Mouse (Mus musculus) inflammation-experienced regulatory T-cells, adult 16 weeks (primary cell): ENCODE results near the gene Hpse2. TPM values are rescaled to one million over a fixed set of nuclear protein-coding genes. Genes with fewer than 3 reads are reported as not detected.

Experiments used
- polyA plus RNA-seq: library from polyadenylated mRNA; unstranded; fragments of 100-300 nt; shearing (Covaris generic); gene quantifications from one replicate; pipeline ENCODE4 v1.2.1, GENCODE M21; 2017

Hpse2 gene
- polyA plus RNA-seq, result not detected

GRCm38 (mm10) chr19:43388017-43388904 is at the start of gene Hpse2:
Gene Hpse2 (minus strand): TSS chr19:43388355.

GRCm38 (mm10) chr19:42779531-42780155 is 608.5 kb downstream of the Hpse2 start, which contains the start of gene Hps1:
Gene Hps1 (minus strand): TSS chr19:42779978.

GRCm38 (mm10) chr19:42752363-42752931 is 635.7 kb downstream of the Hpse2 start, which contains the start of gene Pyroxd2:
Gene Pyroxd2 (minus strand): TSS chr19:42752775.

Other genes starting within 250 kb of the Hpse2 start
- gene Cnnm1, start 52.1 kb upstream of the Hpse2 start, polyA plus RNA-seq, result not detected
- gene Got1, start 136.2 kb upstream of the Hpse2 start, polyA plus RNA-seq, result 51.4 TPM
- not detected for gene Nkx2-3, start 224.0 kb upstream of the Hpse2 start, polyA plus RNA-seq